Mouse (Mus musculus): Measurements from ENCODE around the gene Sectm1b.
"Not testable (repeated sequence)": the region's sequence is repeated elsewhere in the genome, so short reads cannot be mapped to it uniquely, and the experiment has no call there.

Sectm1b gene

DNA sequence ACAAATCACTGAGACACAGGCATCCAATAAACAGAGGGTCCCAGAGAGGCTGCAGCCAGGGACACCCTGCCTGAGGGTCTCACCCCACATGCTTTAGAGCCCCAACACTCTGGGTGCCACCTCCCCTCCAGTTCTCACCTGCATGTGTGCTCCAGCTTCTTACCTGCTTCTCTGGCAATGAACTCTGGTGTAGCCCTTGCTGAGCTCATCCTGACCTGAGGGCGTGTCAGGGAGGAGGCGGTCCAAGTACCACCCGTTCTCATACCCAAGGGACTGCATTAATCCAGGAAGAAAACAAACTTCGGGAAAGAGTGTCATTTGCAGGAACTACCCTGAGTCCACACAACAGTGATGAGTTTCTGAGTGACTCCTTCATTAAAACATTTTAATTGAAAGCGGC, at the start of gene Sectm1b:
Gene Sectm1b (minus strand): TSS at position 191 of the 400 bp plus-strand sequence.
- no peak for DNase-seq (ENCODE audit: low read depth)

- DNase-seq (ENCODE audit: low read depth), result no peak
Observed at GRCm38 (mm10) chr11:121112091-121112775, 48.9 kb upstream of the Sectm1b start.

- no peak for DNase-seq (ENCODE audit: low read depth)
Observed at GRCm38 (mm10) chr11:121111601-121112000, 48.2 kb upstream of the Sectm1b start.

DNA sequence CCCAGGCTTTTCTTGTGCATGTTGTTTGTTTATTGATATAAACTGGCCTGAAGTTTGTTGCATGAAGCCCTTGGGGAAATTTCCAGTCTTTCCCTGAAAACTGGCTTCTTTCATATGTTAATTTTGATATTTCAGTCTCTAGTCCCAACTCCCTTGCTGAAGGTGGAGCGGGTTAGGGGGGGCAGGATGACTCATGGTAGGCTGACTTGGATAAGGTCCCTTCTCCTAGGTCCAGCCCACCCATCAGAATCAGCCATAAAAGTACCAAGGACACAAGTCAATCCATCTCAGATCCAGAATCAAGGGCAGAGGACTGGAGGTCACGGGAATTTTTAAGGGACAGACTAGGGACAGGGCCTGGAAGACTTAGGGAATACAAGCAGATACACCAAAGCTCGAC, 47.7 kb upstream of the Sectm1b start:
- DNase-seq (ENCODE audit: low read depth), result no peak

DNA sequence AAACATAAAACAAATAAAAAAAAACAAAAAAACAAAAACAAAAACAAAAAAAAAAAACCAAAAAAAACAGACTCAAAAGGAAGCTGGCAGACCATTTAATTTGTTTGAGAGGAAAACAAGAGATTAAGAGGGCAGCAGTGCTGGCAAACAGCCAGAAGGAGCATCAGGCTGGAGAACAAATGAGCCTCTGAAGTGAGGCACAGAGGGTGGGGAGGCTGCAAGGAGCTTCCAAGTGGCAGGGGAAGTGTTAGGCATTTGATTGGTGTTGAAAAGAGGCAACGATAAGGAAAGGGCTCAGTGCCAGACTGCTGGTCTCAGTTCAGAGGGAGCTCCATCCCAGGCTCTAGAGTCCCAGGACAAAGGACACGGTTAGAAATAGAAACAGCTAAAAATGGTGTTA, 46.6 kb upstream of the Sectm1b start:
- DNase-seq (ENCODE audit: low read depth), result no peak

DNA sequence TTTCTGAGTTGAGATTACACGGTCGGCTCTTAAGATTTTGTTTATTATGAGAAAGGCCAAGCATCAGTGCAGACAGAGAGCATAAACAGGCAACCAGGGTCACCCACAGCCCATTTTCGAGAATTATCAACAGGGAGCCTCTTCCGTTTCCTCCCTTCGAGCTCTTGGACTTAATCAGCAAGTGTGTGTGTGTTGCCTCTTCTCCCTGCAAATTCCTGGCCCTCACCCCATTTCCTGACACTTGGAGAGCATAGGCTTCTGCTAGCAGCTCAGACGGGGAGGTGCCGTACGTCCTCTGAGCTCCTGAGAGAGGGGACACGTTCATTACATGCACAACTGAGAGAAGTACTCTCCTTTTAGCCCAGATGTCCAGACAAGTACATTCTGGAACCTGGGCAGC, 44.7 kb upstream of the Sectm1b start:
- no peak for DNase-seq (ENCODE audit: low read depth)

- not testable (repeated sequence) for DNase-seq (ENCODE audit: low read depth)
Observed at GRCm38 (mm10) chr11:121107242-121107641, 43.9 kb upstream of the Sectm1b start.

DNA sequence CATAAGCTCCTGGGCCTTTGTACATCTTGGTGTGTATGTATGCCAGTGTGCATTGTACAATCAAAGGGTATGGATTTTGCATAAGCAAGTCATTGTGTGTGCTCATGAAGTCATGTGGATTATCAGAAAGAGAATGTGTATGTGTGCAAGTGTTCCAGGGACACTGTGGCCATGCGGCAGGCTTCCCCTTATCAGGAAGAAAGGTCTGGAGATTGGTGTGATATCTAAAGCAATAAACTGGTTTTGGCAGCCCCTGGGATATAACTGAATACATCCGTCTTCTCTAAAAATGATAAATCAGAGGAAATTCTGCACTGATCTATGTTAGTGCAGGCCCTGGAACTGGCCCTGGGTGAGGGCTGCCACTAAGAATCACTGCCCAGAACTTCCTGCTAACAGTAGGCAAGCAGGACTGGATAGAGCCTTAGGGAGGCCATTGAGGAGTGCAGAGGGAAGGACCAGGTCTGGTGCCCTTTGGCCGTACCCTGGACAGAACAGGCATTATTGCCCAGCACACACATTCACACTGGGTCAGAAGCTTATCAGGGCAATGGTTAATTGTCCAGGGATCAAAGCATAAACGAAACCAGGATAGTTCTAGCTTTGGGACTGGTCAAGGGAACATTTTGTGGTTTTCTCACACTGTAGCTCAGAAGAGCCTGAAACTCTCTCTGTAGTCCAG, 37.9 kb upstream of the Sectm1b start:
- no peak for DNase-seq (ENCODE audit: low read depth)

- no peak for DNase-seq (ENCODE audit: low read depth)
Observed at GRCm38 (mm10) chr11:121100692-121101091, 37.3 kb upstream of the Sectm1b start.

DNA sequence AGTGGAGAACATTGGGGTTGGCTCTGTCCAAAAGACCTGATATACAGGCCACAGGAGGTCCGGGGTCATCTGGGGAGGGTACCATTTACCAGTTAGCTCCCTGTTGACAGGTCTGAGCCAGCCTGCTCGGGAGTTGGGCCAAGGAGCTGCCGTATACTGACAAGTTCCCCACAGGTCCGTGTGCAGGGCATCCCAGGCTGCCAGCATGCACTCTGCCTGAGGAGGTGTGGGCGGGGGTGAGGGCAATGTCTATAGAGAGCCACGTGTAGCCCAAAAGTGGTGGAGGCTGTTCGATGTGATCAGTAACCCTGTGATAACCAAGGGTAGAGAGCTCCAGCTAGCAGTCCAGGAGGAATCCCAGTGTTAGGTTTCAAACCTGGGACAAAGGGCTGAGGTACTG, 36.4 kb upstream of the Sectm1b start:
- no peak for DNase-seq (ENCODE audit: low read depth)

DNA sequence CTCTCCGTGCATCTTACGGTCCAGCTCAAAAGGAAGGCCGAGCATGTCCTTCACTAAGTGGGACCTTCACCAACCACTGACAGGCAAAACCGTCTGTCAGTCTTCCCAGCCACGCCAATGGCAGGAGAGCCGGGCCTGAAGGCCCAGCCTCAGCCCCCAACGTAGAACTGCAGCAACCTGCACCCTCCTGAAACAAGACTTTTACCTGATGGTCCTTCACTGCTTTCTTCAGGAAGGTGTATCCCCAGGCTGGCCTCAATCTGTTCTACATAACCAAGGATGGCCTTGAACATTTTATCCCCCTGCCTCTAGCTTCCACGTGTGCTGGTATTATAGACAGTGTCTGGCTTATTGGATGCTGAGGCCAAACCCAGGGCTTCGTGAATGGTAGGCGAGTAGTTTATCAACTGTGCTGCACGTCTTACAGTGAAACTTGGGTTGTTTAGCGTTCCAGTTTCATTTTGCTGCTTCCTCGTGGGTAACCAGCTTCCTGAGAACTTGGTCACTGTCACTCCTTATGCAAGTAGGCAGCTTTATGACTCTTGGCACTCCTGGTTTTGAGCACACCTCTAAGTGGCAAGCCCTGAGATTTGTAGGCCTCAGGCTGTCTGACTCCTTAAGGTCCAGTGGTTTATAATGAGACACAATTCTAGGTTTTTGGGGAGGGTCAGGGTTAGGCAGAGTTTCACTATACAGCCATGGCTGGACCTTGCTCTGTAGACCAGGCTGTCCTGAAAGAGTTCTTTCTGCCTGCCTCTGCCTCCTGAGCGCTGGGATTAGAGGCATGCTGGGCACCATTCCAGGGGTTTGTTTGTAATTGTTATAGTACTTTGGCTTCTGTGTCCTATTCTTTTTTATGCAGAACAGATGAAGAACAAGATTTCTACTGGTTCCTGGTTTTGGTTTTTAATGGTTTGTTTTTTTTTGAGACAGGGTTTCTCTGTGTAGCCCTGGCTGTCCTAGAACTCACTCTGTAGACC, 29.5 kb upstream of the Sectm1b start:
- DNase-seq (ENCODE audit: low read depth), result peak; percentile 29

GRCm38 (mm10) chr11:121090943-121091342, 27.6 kb upstream of the Sectm1b start:
- peak; percentile 84 for DNase-seq (ENCODE audit: low read depth)

DNA sequence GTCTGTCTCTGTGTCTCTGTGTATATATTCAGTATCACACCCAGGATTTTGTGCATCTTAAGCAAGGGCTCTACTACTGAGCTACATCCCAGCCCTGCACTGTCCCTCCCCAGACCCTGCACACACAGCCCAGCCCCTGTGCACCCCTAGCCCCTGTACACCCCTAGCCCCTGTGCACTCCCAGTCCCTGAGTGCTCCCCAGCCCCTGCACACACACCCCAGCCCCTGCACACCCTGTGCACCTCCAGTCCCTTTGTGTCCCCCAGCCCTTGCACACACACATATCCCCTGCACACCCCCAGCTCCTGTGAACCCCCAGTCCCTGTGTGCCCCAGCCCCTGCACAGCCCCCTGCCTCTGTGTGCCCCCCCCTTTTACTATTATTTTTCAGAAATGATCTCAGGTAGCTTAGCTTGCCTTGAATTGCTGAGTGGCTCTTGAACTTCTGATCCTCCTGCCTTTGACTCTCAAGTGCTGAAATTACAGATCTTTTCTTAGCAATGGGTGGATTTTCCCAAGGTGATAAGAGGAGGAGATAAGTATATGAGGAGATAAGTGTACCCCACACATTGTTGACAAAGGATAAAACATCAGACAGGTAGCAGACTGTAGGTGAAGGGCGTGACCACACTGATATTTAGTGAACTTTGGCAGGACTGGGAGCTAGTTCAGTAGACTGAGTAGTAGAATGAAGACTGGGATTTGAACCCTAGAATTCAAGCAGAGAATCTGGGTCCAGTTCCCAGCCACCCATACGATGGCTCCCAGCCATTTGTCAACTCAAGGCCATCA, 26.6 kb upstream of the Sectm1b start:
- DNase-seq (ENCODE audit: low read depth), result no peak

DNA sequence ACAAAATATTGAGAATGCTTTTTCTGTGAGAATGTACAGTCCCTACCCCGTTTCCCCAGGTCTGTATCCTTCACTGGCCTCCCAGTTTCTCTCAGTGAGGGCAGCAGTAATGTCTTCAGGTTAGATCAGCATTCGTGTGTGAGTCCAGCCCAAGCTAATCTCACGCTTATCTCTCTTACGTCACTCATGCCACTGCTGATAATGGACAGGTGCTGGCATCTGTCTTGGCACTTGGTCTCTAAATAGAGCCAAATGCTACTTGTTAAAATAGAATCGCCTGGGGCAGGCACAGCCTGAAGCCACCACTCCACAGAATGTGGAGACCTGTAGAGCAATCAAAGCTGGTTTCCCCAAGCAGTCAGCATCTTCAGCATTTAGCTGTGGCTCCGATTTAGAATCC, 25.6 kb upstream of the Sectm1b start:
- DNase-seq (ENCODE audit: low read depth), result no peak

DNA sequence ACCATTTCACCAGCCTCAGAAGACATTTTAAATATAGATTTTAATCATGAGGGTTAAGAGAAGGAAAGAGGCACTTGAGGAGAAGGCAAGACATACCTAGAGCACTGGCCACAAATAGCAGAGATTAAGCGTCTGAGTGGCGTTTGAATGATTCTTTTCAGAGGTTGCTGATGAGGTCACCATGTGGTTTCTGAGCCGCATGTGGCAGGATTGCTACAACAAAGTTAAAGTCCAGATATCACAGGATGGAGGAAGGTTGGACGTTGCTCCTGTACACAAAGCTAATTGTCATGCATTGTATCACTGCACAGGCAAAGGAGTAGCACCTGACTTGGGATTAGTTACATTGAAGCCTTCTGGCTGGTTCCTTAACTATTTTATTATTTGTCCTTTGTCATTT, 22.9 kb upstream of the Sectm1b start:
- peak; percentile 34 for DNase-seq (ENCODE audit: low read depth)

DNA sequence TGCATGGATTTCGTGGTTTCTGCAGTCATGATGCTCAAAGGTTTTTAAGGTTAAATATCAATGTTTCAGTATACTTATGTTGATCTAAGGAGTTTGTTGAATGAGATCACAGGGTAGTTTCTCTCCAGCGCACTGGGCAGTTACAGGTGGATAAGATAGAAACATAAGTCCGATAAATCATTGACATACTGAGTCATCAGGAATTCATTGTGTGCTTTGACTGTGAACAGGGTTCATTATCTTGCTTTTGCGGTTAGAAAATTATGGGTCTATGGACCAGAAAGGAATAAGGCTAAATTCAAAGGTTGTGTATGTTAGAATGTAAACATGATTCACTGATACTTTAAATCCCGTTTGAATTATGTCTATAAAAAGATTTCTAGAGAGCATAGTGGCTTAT, 21.8 kb upstream of the Sectm1b start:
- no peak for DNase-seq (ENCODE audit: low read depth)

- peak; percentile 56 for DNase-seq (ENCODE audit: low read depth)
Observed at GRCm38 (mm10) chr11:121082857-121083500, 19.6 kb upstream of the Sectm1b start.

DNA sequence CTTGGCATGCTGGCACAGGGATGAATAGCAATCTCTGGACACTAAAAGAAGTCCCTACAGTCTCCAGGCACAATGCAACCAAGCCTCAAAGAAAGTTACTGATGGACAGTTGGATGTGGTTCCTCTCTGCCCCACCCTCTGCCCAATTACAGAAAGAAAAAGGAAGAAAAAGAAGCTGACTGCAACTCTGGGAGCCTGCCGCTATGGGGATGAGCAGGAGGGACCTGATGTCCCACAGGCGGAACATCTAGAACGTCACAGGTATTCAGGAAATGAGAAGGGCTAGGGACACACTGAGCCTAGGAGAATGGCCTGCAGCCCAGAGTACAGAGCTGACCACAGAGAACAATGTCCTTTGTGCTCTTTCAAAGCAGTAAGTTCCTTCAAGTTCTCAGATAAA, 18.9 kb upstream of the Sectm1b start:
- DNase-seq (ENCODE audit: low read depth), result no peak

- DNase-seq (ENCODE audit: low read depth), result no peak
Observed at GRCm38 (mm10) chr11:121081120-121081519, 17.8 kb upstream of the Sectm1b start, which contains the start of gene Sectm1a. Gene Sectm1a, minus strand, starts transcription at chr11:121081220.

DNA sequence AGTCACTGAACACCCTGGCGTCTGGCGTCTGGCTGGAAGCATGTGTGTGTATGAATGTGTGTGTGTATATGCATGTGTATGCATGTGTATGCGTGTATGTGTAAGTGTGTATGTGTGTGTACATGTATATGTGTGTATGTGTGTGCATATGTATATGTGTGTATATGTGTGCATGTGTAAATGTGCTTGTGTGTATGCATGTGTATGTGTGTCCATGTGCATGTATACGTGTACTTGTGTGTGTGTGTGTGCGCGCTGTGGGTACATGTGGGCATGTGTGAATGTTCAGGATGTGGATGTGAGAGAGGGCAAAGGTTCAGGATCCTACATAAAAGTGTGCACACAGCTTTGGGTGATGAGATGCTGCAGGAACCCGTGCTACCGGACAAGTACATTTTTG, 17.0 kb upstream of the Sectm1b start:
- no peak for DNase-seq (ENCODE audit: low read depth)

DNA sequence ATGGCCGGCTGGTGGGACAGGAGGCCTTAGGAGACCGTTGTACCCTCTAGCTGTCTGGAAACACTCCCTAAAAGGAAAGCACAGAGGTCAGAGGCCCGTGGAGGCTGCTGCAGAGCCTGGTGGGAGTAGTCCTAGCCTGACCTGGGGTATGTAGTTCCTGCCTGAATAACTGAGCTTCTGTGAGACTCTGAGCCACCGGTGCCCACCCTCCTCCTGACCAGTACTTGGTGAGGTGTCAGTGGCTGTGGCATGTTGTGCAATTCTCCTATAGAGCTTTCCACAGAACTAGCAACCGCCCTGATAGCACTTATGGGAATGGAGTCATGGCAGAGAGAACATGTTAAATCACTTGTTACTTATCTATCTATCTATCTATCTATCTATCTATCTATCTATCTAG, 12.3 kb upstream of the Sectm1b start:
- no peak for DNase-seq (ENCODE audit: low read depth)

Measured in 416B (cell line).